Mouse (Mus musculus): ENCODE results near the gene Bhlhe40.

- TF ChIP-seq POLR2A (IDR thresholded peaks at IDR 0.05; ENCODE audit: insufficient read depth, low read depth, low read length) (no peak), CTCF (IDR thresholded peaks at IDR 0.05; ENCODE audit: insufficient read depth, low read depth, low read length) (no peak)
These were observed 18.4 kb upstream of the Bhlhe40 start for GRCm38 (mm10) chr6:108642020-108642419.
